Mouse (Mus musculus): ENCODE data around the gene Sgsm1. TPM values are rescaled to one million over a fixed set of nuclear protein-coding genes. Genes with fewer than 3 reads are reported as not detected.

Sgsm1 gene
- polyA plus RNA-seq, 1 experiment: 0.08 TPM

DNA sequence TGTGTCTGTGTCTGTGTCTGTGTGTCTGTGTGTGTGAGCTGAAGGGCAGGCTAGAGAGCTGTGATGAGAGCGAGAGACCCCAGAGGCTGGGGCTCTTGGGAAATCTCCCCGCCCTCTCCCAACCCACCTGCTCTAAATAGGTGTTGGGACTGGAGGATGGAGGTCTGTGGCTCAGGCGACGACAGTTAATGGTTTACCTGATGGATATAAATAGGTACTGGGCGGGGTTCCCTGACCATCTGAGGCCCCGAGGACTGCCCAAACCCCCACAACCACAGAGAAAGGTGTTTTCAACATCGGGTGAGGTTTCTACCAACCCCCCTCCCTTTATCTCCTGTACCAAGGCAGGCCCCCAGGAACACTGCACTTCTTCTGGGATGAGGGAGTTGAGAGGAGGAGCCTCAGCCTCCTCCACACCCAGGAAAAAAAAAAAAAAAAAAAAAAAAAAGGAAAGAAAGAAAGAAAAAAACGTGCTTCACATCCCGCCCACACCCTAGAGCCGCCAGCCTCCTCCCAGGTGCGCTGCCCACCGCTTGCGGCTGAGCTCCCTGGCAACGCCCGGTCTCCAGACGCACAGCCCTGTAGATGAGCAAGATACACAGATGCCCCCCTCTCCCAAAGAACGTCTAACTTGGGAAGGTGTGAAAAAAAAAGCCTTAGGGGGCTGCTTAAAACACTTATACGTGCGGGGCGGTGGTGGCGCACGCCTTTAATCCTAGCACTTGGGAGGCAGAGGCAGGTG is 10.3 kb downstream of the Sgsm1 start:
- 75% methylated on average over 22 of the region's 22 CpGs for WGBS
- DNase-seq (ENCODE audit: low read depth in 1 of 2, low spot score in 2 of 2): no peak

DNA sequence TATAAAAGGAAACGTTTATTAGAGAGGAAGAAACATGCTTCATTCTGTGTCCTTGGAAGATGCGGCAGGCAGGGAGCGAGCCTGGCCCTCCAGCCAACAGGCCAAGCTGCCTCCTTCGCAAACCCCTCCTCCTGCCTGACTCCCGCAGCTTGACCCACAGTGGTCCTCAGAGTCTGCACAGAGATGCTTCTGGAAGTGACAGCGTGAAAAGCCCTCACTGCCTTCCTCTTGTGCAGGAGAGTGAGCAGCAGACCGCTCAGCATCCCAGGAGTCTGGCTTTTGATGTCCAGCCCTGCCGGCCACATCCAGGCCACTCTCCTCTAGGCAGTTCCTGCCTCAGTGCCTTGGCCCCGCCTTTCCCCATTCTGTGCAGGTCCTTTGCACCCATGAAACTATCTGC is 11.2 kb downstream of the Sgsm1 start:
- TF ChIP-seq POLR2A (IDR thresholded peaks at IDR 0.05; ENCODE audit: low read depth, low read length) (no peak), CTCF (IDR thresholded peaks at IDR 0.05; ENCODE audit: extremely low read depth, insufficient read depth, insufficient read length, insufficient replicate concordance) (no peak)
- Histone ChIP-seq H3K4me1 (ENCODE audit: control insufficient read depth, insufficient read depth, insufficient read length) (no peaks in the 10 kb centered on the region), H3K27ac (ENCODE audit: insufficient read depth, low read length) (no peak overlapping the region)

More for the DNA sequence above, 10.3 kb downstream of the Sgsm1 start:
- no peak overlapping the region for H3K27ac ChIP-seq (ENCODE audit: insufficient read depth, low read length)
- H3K4me3 ChIP-seq (ENCODE audit: extremely low read depth, insufficient read depth, insufficient read length): no peak overlapping the region
- H3K4me1 ChIP-seq (ENCODE audit: control insufficient read depth, insufficient read depth, insufficient read length): no peaks in the 10 kb centered on the region
- no peak for TF ChIP-seq POLR2A (IDR thresholded peaks at IDR 0.05; ENCODE audit: low read depth, low read length)
- no peak for TF ChIP-seq CTCF (IDR thresholded peaks at IDR 0.05; ENCODE audit: extremely low read depth, insufficient read depth, insufficient read length, insufficient replicate concordance)
- H3K27me3 ChIP-seq (ENCODE audit: control insufficient read depth, insufficient read depth, low read length): no peaks in the 10 kb centered on the region
- H3K36me3 ChIP-seq (ENCODE audit: control insufficient read depth, insufficient read depth, low read length): no peaks in the 10 kb centered on the region

DNA sequence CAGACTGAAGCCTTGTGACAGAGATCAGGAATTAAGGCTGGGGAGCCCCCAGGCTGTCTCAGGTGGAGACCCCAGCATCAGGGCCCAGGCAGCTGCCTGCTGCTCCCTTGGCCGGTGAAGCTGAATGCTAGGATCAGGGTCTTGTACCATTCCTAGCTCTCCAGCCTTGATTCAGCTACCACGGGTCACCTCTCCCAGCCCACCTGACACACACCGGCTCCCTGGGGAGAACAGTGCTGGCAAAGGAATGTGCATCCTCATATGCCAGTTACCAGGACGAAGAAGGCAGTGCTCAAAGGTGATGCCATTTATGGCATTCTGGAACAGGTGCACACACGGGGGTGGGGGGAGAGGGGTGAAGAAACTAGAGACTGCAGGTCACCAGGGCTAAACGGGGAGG is 11.8 kb downstream of the Sgsm1 start:
- Histone ChIP-seq H3K27ac (ENCODE audit: insufficient read depth, low read length) (no peak overlapping the region), H3K27me3 (ENCODE audit: control insufficient read depth, insufficient read depth, low read length) (no peaks in the 10 kb centered on the region), H3K4me3 (ENCODE audit: extremely low read depth, insufficient read depth, insufficient read length) (no peak overlapping the region), H3K36me3 (ENCODE audit: control insufficient read depth, insufficient read depth, low read length) (no peaks in the 10 kb centered on the region), H3K4me1 (ENCODE audit: control insufficient read depth, insufficient read depth, insufficient read length) (no peaks in the 10 kb centered on the region)
- no peak for DNase-seq (ENCODE audit: low read depth in 1 of 2, low spot score in 2 of 2)
- WGBS: 86% methylated on average over 6 of the region's 6 CpGs
- no peak for TF ChIP-seq CTCF (IDR thresholded peaks at IDR 0.05; ENCODE audit: extremely low read depth, insufficient read depth, insufficient read length, insufficient replicate concordance)
- no peak for TF ChIP-seq POLR2A (IDR thresholded peaks at IDR 0.05; ENCODE audit: low read depth, low read length)

More for the DNA sequence above, 11.2 kb downstream of the Sgsm1 start:
- no peaks in the 10 kb centered on the region for H3K36me3 ChIP-seq (ENCODE audit: control insufficient read depth, insufficient read depth, low read length)
- no peak for DNase-seq (ENCODE audit: low read depth in 1 of 2, low spot score in 2 of 2)
- WGBS: 83% methylated on average over 9 of the region's 9 CpGs
- no peaks in the 10 kb centered on the region for H3K27me3 ChIP-seq (ENCODE audit: control insufficient read depth, insufficient read depth, low read length)
- H3K4me3 ChIP-seq (ENCODE audit: extremely low read depth, insufficient read depth, insufficient read length): no peak overlapping the region

DNA sequence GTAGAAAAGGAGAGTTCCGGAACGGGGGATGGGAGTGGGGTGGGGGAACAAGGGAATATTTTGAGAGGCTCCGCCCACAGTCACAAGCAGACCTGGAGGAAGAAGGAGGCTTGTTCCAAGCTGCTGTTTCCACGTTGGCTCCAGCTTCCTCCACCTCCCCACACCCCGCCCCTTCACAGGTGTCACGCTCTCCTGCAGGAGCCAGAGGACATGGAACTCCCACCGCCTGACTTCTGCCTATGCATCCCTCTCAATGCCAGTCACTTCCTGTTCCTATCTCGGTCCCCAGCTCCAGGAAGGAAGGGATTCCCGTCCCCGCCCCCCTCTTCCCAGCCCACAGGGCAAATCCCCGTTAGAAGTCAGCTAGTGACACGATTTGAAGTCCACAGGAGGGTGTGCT is 12.5 kb downstream of the Sgsm1 start:
- no peaks in the 10 kb centered on the region for H3K4me1 ChIP-seq (ENCODE audit: control insufficient read depth, insufficient read depth, insufficient read length)
- no peak overlapping the region for H3K4me3 ChIP-seq (ENCODE audit: extremely low read depth, insufficient read depth, insufficient read length)
- DNase-seq (ENCODE audit: low read depth in 1 of 2, low spot score in 2 of 2): no peak
- no peak for TF ChIP-seq CTCF (IDR thresholded peaks at IDR 0.05; ENCODE audit: extremely low read depth, insufficient read depth, insufficient read length, insufficient replicate concordance)
- TF ChIP-seq POLR2A (IDR thresholded peaks at IDR 0.05; ENCODE audit: low read depth, low read length): no peak
- 65% methylated on average over 12 of the region's 12 CpGs for WGBS
- H3K27me3 ChIP-seq (ENCODE audit: control insufficient read depth, insufficient read depth, low read length): no peaks in the 10 kb centered on the region
- H3K36me3 ChIP-seq (ENCODE audit: control insufficient read depth, insufficient read depth, low read length): no peaks in the 10 kb centered on the region
- no peak overlapping the region for H3K27ac ChIP-seq (ENCODE audit: insufficient read depth, low read length)

DNA sequence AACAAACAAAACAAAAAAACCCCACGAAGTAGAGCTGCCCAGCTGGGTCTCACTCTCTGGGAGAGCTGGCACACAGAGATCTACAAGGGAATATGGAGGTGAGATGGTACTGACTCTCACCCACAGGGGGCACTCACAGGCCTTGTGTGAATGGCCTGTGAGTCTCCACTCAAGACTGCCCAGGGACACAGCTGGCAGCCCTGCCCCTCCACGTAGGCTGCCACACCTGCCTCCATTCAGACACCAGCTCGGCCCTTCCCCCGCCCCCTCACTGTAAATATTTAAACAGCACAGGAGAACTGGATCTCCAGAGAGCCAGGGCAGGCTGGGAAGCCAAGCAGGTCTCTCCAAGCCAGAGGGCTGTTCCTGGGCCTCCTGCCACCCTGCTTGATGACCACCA is 14.8 kb downstream of the Sgsm1 start:
- TF ChIP-seq POLR2A (IDR thresholded peaks at IDR 0.05; ENCODE audit: low read depth, low read length) (no peak), CTCF (IDR thresholded peaks at IDR 0.05; ENCODE audit: extremely low read depth, insufficient read depth, insufficient read length, insufficient replicate concordance) (no peak)
- no peaks in the 10 kb centered on the region for H3K36me3 ChIP-seq (ENCODE audit: control insufficient read depth, insufficient read depth, low read length)
- H3K27me3 ChIP-seq (ENCODE audit: control insufficient read depth, insufficient read depth, low read length): no peaks in the 10 kb centered on the region
- no peak for DNase-seq (ENCODE audit: low read depth in 1 of 2, low spot score in 2 of 2)
- 38% methylated on average over 4 of the region's 4 CpGs for WGBS
- no peak overlapping the region for H3K4me3 ChIP-seq (ENCODE audit: extremely low read depth, insufficient read depth, insufficient read length)
- no peak overlapping the region for H3K27ac ChIP-seq (ENCODE audit: insufficient read depth, low read length)
- no peaks in the 10 kb centered on the region for H3K4me1 ChIP-seq (ENCODE audit: control insufficient read depth, insufficient read depth, insufficient read length)

DNA sequence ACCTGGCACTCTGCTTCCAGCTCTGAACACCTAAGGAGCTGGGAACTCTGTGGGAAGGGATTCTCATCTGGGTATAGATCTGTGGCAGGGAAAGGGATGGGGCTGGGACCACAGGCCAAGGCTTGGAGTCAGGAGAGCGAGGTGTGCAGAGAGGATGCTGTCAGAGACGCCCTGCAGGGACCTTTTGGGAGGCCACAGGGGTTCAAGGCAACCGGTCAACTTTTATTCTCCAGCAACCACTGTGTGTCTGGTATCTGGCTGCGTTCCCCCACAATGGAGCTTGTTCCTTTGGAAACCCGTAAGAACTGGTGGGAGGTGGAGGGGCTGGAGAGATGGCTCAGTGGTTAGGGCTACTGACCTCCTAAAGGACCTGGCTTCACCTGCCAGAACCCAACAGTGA is 16.0 kb downstream of the Sgsm1 start:
- no peak overlapping the region for H3K4me3 ChIP-seq (ENCODE audit: extremely low read depth, insufficient read depth, insufficient read length)
- no peaks in the 10 kb centered on the region for H3K36me3 ChIP-seq (ENCODE audit: control insufficient read depth, insufficient read depth, low read length)
- DNase-seq (ENCODE audit: low read depth in 1 of 2, low spot score in 2 of 2): no peak
- TF ChIP-seq POLR2A (IDR thresholded peaks at IDR 0.05; ENCODE audit: low read depth, low read length): no peak
- 84% methylated on average over 5 of the region's 5 CpGs for WGBS
- H3K27me3 ChIP-seq (ENCODE audit: control insufficient read depth, insufficient read depth, low read length): no peaks in the 10 kb centered on the region
- H3K27ac ChIP-seq (ENCODE audit: insufficient read depth, low read length): no peak overlapping the region
- H3K4me1 ChIP-seq (ENCODE audit: control insufficient read depth, insufficient read depth, insufficient read length): no peaks in the 10 kb centered on the region

DNA sequence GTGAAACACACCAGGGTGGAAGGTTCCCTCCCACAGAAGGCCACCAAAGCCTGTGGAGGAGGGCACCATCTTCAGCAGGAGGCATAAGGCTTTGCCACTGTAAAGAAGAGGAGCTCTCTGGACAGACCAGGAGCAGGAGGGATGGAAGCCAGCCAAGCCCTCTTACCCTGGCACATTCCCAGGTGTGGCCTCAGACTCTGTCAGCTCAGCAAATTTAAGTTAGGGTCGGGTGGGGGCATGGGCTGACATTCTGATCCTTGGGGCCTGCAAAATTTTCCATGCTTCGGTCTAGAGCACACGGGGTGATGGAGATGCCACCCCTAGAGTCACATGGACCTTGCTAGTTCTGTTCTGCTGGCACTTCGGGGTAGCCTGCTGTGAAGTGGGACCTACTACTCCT is 17.1 kb downstream of the Sgsm1 start:
- no peak for TF ChIP-seq POLR2A (IDR thresholded peaks at IDR 0.05; ENCODE audit: low read depth, low read length)
- DNase-seq (ENCODE audit: low read depth in 1 of 2, low spot score in 2 of 2): no peak
- Histone ChIP-seq H3K27ac (ENCODE audit: insufficient read depth, low read length) (no peak overlapping the region), H3K36me3 (ENCODE audit: control insufficient read depth, insufficient read depth, low read length) (no peaks in the 10 kb centered on the region), H3K4me3 (ENCODE audit: extremely low read depth, insufficient read depth, insufficient read length) (no peak overlapping the region), H3K4me1 (ENCODE audit: control insufficient read depth, insufficient read depth, insufficient read length) (no peaks in the 10 kb centered on the region), H3K27me3 (ENCODE audit: control insufficient read depth, insufficient read depth, low read length) (no peaks in the 10 kb centered on the region)
- 47% methylated on average over 4 of the region's 4 CpGs for WGBS
